Mouse (Mus musculus): Measurements from ENCODE around the gene Trim71. TPM values are rescaled to one million over a fixed set of nuclear protein-coding genes. Genes with fewer than 3 reads are reported as not detected.

Trim71 gene
- polyA plus RNA-seq, 1 experiment from 2014 or later: 0.61 TPM

- WGBS: 78% methylated on average over 6 of the region's 6 CpGs
- no peak overlapping the region for H3K4me3 ChIP-seq
- no peak overlapping the region for H3K4me2 ChIP-seq (replicated peaks)
- peaks cover 24% of the 10 kb centered on the region for H3K36me3 ChIP-seq
- no peaks in the 10 kb centered on the region for H3K27me3 ChIP-seq
- H3K4me1 ChIP-seq: no peaks in the 10 kb centered on the region
- H3K27ac ChIP-seq (replicated peaks): no peak overlapping the region
- ATAC-seq (ENCODE audit: low FRiP score, low read depth): no peak
- no peak overlapping the region for H3K9ac ChIP-seq (replicated peaks)
- H3K9me3 ChIP-seq: no peaks in the 10 kb centered on the region
Measured at GRCm38 (mm10) chr9:114465442-114465841, 98.7 kb downstream of the Trim71 start.

GRCm38 (mm10) chr9:114462569-114462968 is 101.6 kb downstream of the Trim71 start:
- H3K27me3 ChIP-seq: no peaks in the 10 kb centered on the region
- H3K9me3 ChIP-seq: no peaks in the 10 kb centered on the region
- H3K27ac ChIP-seq (replicated peaks): no peak overlapping the region
- no peak overlapping the region for H3K4me2 ChIP-seq (replicated peaks)
- WGBS: 88% methylated on average over 7 of the region's 7 CpGs
- H3K36me3 ChIP-seq: peaks cover 21% of the 10 kb centered on the region
- no peak for ATAC-seq (ENCODE audit: low FRiP score, low read depth)
- no peak overlapping the region for H3K4me3 ChIP-seq
- H3K4me1 ChIP-seq: no peaks in the 10 kb centered on the region
- H3K9ac ChIP-seq (replicated peaks): no peak overlapping the region

GRCm38 (mm10) chr9:114458436-114458835 is 105.7 kb downstream of the Trim71 start:
- Histone ChIP-seq H3K36me3 (peaks cover 20% of the 10 kb centered on the region), H3K27ac (replicated peaks) (no peak overlapping the region), H3K4me2 (replicated peaks) (no peak overlapping the region), H3K4me3 (no peak overlapping the region), H3K4me1 (no peaks in the 10 kb centered on the region), H3K9me3 (no peaks in the 10 kb centered on the region), H3K9ac (replicated peaks) (no peak overlapping the region), H3K27me3 (no peaks in the 10 kb centered on the region)
- WGBS: 91% methylated on average over 3 of the region's 3 CpGs
- no peak for ATAC-seq (ENCODE audit: low FRiP score, low read depth)

Other genes starting within 250 kb of the Trim71 start
- not detected in 2 replicates for gene Bcl2a1c, start 234.2 kb downstream of the Trim71 start, polyA plus RNA-seq (2016; fragmentation: Nextera tagmentation; extraction: Ambion mirVana)
- gene Crtap, start 173.7 kb downstream of the Trim71 start, polyA plus RNA-seq (2016; fragmentation: Nextera tagmentation; extraction: Ambion mirVana): 40.0 and 48.3 TPM in 2 replicates
- 23.0 and 24.6 TPM in 2 replicates for gene Glb1, start 163.3 kb downstream of the Trim71 start, polyA plus RNA-seq (2016; fragmentation: Nextera tagmentation; extraction: Ambion mirVana)
- gene Tmppe, start 163.3 kb downstream of the Trim71 start, polyA plus RNA-seq (2016; fragmentation: Nextera tagmentation; extraction: Ambion mirVana): 8.7 TPM in 2 replicates
- not detected in 2 replicates for gene Ccr4, start 59.5 kb downstream of the Trim71 start, polyA plus RNA-seq (2016; fragmentation: Nextera tagmentation; extraction: Ambion mirVana)
- 0.43 and 0.45 TPM in 2 replicates for gene C130032M10Rik, start 48.7 kb downstream of the Trim71 start, polyA plus RNA-seq (2016; fragmentation: Nextera tagmentation; extraction: Ambion mirVana)
- 66.8 and 71.1 TPM in 2 replicates for gene Cnot10, start 75.8 kb upstream of the Trim71 start, polyA plus RNA-seq (2016; fragmentation: Nextera tagmentation; extraction: Ambion mirVana)
- gene Dync1li1, start 124.4 kb upstream of the Trim71 start, polyA plus RNA-seq (2016; fragmentation: Nextera tagmentation; extraction: Ambion mirVana): 127 and 133 TPM in 2 replicates
- 21.8 and 23.8 TPM in 2 replicates for gene Cmtm6, start 166.7 kb upstream of the Trim71 start, polyA plus RNA-seq (2016; fragmentation: Nextera tagmentation; extraction: Ambion mirVana)
- gene Cmtm7, start 217.5 kb upstream of the Trim71 start, polyA plus RNA-seq (2016; fragmentation: Nextera tagmentation; extraction: Ambion mirVana): 47.3 and 49.4 TPM in 2 replicates